Mouse (Mus musculus) common myeloid progenitor, adult 5-6 weeks (primary cell): Measurements from ENCODE around the gene Ggt5. TPM values are rescaled to one million over a fixed set of nuclear protein-coding genes. Genes with fewer than 3 reads are reported as not detected.

Source experiments
- ATAC-seq: replicated peaks from 2 replicates; pipeline ENCODE4 v1.8.0; 2016; ENCODE audit warnings: low read depth, mild to moderate bottlenecking, moderate TSS enrichment, inconsistent platforms; ENCODE audit not compliant: poor library complexity, severe bottlenecking
- total RNA-seq: library from RNA; stranded (forward); fragments of 200-1000, 187-1606 nt; gene quantifications from 2 replicates; pipeline ENCODE4 v1.2.3, GENCODE M21; 2017

The Ggt5 gene
- total RNA-seq, 1 experiment from 2014 or later, result 4.6 TPM

DNA sequence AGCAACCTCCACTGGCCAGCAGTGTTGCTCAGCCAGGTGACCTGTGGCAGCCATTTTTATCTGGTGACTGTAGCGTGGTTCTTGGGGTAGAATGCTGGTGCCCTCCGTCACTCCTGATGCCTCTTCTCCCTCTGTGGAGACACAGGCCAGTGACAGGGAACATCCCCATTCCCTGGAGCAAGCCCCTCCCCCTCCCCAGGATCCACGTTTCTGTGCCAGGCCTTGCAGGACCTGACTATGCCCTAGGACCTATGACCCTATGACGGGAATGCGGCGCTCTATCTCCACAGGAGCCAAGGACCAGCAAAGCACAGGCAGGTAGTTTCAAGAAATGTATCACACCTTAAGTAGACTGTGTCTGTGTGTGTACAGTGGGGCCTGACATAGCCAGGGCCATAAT, 59.0 kb downstream of the Ggt5 start:
- ATAC-seq, result no peak

DNA sequence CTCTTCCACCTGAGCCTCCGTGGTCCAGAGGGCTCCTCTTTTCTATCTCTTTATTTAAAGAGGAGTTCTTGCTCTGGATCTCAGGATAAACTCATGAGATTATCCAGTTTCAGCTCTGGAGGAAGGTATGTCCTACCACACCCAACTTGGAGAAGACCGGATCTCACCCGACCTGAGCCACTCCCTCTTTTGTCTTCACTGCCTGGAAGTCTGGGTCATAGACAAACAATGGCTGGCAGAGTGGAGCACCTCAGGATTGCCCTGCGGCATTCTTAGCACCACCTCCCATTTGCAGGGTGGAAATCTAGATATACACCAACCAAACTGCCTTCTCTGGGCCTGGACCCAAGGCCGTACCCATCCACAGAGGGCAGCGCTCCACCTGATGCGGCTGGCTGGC, 59.9 kb downstream of the Ggt5 start:
- no peak for ATAC-seq

DNA sequence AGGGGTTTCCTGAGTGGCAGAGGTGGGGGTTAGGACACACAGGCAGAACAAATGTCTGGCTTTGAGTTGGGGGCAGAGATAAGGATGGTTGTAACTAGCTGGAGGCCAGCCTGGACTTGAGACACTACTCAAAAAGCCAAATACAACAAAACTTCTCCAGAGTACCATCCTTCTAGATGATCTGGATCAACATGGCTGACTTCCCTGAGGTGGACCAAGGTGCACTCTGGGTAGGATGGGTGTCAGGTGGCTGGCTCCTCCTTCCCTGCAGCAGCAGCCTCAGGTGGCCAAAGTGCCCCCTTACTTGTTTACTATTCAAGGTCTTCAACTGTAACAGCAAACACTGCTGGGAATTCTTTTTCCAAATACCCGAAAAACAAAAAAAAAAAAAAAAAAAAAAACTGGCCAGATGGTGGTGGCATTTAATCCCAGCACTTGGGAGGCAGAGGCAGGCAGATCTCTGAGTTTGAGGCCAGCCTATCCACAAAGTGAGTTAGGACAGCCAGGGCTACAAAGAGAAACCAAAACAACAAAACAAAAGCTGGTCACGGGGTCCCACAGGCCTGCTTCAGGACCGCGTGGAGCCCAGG, 60.4 kb downstream of the Ggt5 start:
- no peak for ATAC-seq

GRCm38 (mm10) chr10:75650306-75650902, 61.3 kb downstream of the Ggt5 start:
- ATAC-seq, result no peak

GRCm38 (mm10) chr10:75651381-75652068, 62.4 kb downstream of the Ggt5 start:
- ATAC-seq, result no peak

GRCm38 (mm10) chr10:75654053-75654452, 64.9 kb downstream of the Ggt5 start:
- no peak for ATAC-seq

- no peak for ATAC-seq
Measured at GRCm38 (mm10) chr10:75657165-75657564, 68.0 kb downstream of the Ggt5 start.

DNA sequence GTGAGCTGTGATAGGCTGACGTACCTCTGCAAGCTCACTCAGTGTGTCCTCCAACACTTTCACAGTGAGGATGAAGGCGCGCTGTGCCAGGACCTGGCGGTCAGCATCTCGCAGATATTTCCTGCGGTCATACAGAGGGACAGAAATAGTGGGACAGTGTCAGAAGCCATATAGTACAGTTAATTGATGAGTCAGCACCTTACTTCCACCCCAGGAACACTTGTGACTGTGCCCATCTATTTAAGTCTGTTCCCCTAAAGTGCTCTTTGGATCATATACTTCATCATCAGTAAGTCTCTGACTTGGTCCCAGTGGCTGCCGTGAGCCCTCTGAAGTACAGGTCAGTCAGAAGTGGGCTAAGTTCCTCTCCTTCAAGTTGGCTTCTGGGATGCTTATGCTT, 68.6 kb downstream of the Ggt5 start:
- ATAC-seq, result no peak

DNA sequence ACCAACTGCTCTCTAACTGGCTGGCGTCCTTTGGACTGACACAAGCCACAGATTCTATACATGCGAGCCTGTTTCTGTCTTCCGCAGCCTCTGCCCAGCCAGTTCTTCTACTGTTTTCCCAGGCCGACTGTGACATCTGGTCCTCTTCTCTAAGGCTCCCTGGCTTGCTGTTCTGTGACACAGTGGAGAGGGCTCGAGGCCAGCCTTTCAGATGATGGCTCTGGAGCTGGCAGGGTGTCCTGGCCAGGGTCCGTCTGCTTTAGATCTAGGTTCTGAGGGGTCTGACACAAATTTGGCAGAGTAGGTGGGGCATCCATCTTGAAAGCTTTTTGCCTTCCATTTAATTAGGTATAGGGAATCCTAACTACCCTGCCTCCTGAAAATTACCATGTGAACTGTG, 72.2 kb downstream of the Ggt5 start:
- no peak for ATAC-seq

DNA sequence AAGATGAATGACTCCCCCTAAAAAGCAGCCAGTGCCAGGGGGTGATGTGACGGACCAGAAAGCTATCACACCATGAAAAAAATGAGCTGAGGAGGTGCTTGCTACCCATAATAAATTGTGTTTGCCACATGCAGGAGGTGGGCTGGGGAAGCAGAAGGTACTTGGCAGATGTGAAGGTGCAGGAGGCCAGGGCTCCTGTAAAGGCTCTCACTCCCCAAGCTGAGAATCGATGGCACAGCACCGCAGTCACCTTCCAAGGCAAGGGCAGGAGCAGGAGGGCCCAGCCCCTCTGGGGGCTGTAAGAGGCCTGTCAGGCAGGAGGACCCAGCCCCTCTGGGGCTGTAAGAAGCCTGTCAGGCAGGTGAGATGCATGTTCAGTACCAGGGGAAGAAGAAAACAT, 72.7 kb downstream of the Ggt5 start:
- no peak for ATAC-seq

- ATAC-seq, result no peak
Measured at GRCm38 (mm10) chr10:75662575-75662974, 73.4 kb downstream of the Ggt5 start.

- ATAC-seq, result no peak
Measured at GRCm38 (mm10) chr10:75664673-75665270, 75.6 kb downstream of the Ggt5 start.

GRCm38 (mm10) chr10:75666451-75667030, 77.4 kb downstream of the Ggt5 start:
- ATAC-seq, result peak; percentile 4; the same call in 1 of the 2 replicates

Other genes with a start within 250 kb of the Ggt5 start
- 0.27 TPM in 1 of 2 replicates, not detected in the other for gene Upb1, start 188.2 kb upstream of the Ggt5 start, total RNA-seq
- gene Snrpd3, start 71.8 kb upstream of the Ggt5 start, total RNA-seq, result 82.7 and 123 TPM in 2 replicates
- gene Gucd1, start 71.4 kb upstream of the Ggt5 start, total RNA-seq, result 11.5 and 13.3 TPM in 2 replicates
- gene Lrrc75b, start 29.0 kb upstream of the Ggt5 start, total RNA-seq, result not detected in 2 replicates
- 0.23 TPM in 1 of 2 replicates, not detected in the other for gene Ggt1, start 27.7 kb upstream of the Ggt5 start, total RNA-seq
- 0.59 TPM in 1 of 2 replicates, not detected in the other for gene Susd2, start 54.7 kb downstream of the Ggt5 start, total RNA-seq
- 23.0 and 38.6 TPM in 2 replicates for gene Cabin1, start 175.0 kb downstream of the Ggt5 start, total RNA-seq
- 36.5 and 63.9 TPM in 2 replicates for gene Ddt, start 184.1 kb downstream of the Ggt5 start, total RNA-seq
- not detected in 2 replicates for gene Gm20441, start 191.6 kb downstream of the Ggt5 start, total RNA-seq
- gene Gstt3, start 192.1 kb downstream of the Ggt5 start, total RNA-seq, result 2.3 and 7.5 TPM in 2 replicates
- 0.63 and 0.96 TPM in 2 replicates for gene Gstt1, start 209.2 kb downstream of the Ggt5 start, total RNA-seq
- not detected in 2 replicates for gene Gstt4, start 233.2 kb downstream of the Ggt5 start, total RNA-seq
- gene Gstt2, start 248.1 kb downstream of the Ggt5 start, total RNA-seq, result 10.7 and 19.0 TPM in 2 replicates